Mouse (Mus musculus): ENCODE measurements around the gene Gca.

- TF ChIP-seq CTCF (IDR thresholded peaks at IDR 0.05), result no peak
- no peak for TF ChIP-seq EP300 (IDR thresholded peaks at IDR 0.05)
Measured at GRCm38 (mm10) chr2:62656072-62656471, 8.0 kb upstream of the Gca start.
